Mouse (Mus musculus) hindbrain, embryonic 11.5 days (tissue): ENCODE data around the gene Ttc17. TPM values are rescaled to one million over a fixed set of nuclear protein-coding genes. Genes with fewer than 3 reads are reported as not detected.
A peak's percentile ranks its signal among the peaks of the same experiment; 100 is the strongest.

Experiments used
- ATAC-seq: fragments of 200-750 bp; cut with Nextera tagmentation; 2 replicates; pipeline ENCODE4 v1.8.0; 2017; ENCODE audit warnings: mild to moderate bottlenecking, moderate TSS enrichment, moderate library complexity; ENCODE audit not compliant: low FRiP score
- DNase-seq: peaks from one replicate; pipeline ENCODE4 v3.0.0-alpha.2; 2015; ENCODE audit warnings: low spot score
- H3K27ac ChIP-seq: fragments of 300-500 bp; sonication (generic); 2 replicates; pipeline ENCODE4 v1.5.1; 2014; ENCODE audit warnings: mild to moderate bottlenecking, low read depth, low read length
- H3K27me3 ChIP-seq: fragments of 300-500 bp; sonication (generic); 2 replicates; pipeline ENCODE4 v1.6.1; 2014; ENCODE audit warnings: mild to moderate bottlenecking, low read length, moderate library complexity, mixed read lengths; ENCODE audit not compliant: control insufficient read depth, insufficient read depth
- H3K36me3 ChIP-seq: fragments of 300-500 bp; sonication (generic); 2 replicates; pipeline ENCODE4 v1.6.1; 2014; ENCODE audit warnings: mild to moderate bottlenecking, low read length, moderate library complexity, mixed read lengths; ENCODE audit not compliant: control insufficient read depth, insufficient read depth
- H3K4me1 ChIP-seq: fragments of 300-500 bp; sonication (generic); replicated peaks from 2 replicates; pipeline ENCODE4 v1.6.1; 2014; ENCODE audit warnings: low read length, mixed read lengths; ENCODE audit not compliant: control insufficient read depth, insufficient read depth
- H3K4me2 ChIP-seq: fragments of 300-500 bp; sonication (generic); replicated peaks from 2 replicates; pipeline ENCODE4 v1.6.1; 2014; ENCODE audit warnings: mild to moderate bottlenecking, low read depth, low read length
- H3K4me3 ChIP-seq: fragments of 300-500 bp; sonication (generic); 2 replicates; pipeline ENCODE4 v1.5.1; 2014; ENCODE audit warnings: low read depth, low read length
- H3K9ac ChIP-seq: fragments of 300-500 bp; sonication (generic); 2 replicates; pipeline ENCODE4 v1.6.1; 2014; ENCODE audit warnings: low read depth, low read length
- H3K9me3 ChIP-seq: fragments of 300-500 bp; sonication (generic); 2 replicates; pipeline ENCODE4 v1.6.1; 2016; ENCODE audit warnings: low read length; ENCODE audit not compliant: control insufficient read depth
- WGBS: fragments of 180-500 bp; shearing (Covaris S2); extraction: QIAGEN DNeasy Blood & Tissue Kit; methylation state at CpG from one replicate; pipeline ENCODE4 v1.1.7; 2014; 5-methylcytosine and 5-hydroxymethylcytosine counted together
- polyA plus RNA-seq: library from polyadenylated mRNA; unstranded; fragments of >200 nt; fragmentation: Nextera tagmentation; extraction: Ambion mirVana; gene quantifications from 2 replicates; pipeline ENCODE4 v1.2.1, GENCODE M21; 2014

Ttc17 gene
- polyA plus RNA-seq, 1 experiment from 2014 or later = 16.3 TPM

- no peak for ATAC-seq
- Histone ChIP-seq H3K4me1 (no peaks in the 10 kb centered on the region), H3K27me3 (no peaks in the 10 kb centered on the region), H3K27ac (no peak overlapping the region), H3K9ac (no peak overlapping the region), H3K4me2 (no peak overlapping the region), H3K9me3 (no peaks in the 10 kb centered on the region), H3K4me3 (no peak overlapping the region), H3K36me3 (peaks cover 3% of the 10 kb centered on the region; the same call in 1 of the 2 replicates)
- 91% methylated on average over 14 of the region's 14 CpGs for WGBS
- no peak for DNase-seq
Measured at GRCm38 (mm10) chr2:94333841-94334741, 72.4 kb downstream of the Ttc17 start.

GRCm38 (mm10) chr2:94333086-94333485 is 73.4 kb downstream of the Ttc17 start:
- H3K27me3 ChIP-seq = no peaks in the 10 kb centered on the region
- ATAC-seq (no peak), DNase-seq (no peak)
- 98% methylated on average over 2 of the region's 2 CpGs for WGBS
- no peak overlapping the region for H3K27ac ChIP-seq
- peaks cover 3% of the 10 kb centered on the region; the same call in 1 of the 2 replicates for H3K36me3 ChIP-seq
- no peak overlapping the region for H3K4me2 ChIP-seq
- no peak overlapping the region for H3K9ac ChIP-seq
- H3K4me3 ChIP-seq = no peak overlapping the region
- H3K9me3 ChIP-seq = no peaks in the 10 kb centered on the region
- H3K4me1 ChIP-seq = no peaks in the 10 kb centered on the region

GRCm38 (mm10) chr2:94329336-94329735 is 77.2 kb downstream of the Ttc17 start:
- Histone ChIP-seq H3K4me3 (no peak overlapping the region), H3K27ac (no peak overlapping the region), H3K9ac (no peak overlapping the region), H3K4me1 (no peaks in the 10 kb centered on the region), H3K27me3 (no peaks in the 10 kb centered on the region), H3K36me3 (peaks cover 5% of the 10 kb centered on the region; the same call in 1 of the 2 replicates), H3K4me2 (no peak overlapping the region), H3K9me3 (no peaks in the 10 kb centered on the region)
- ATAC-seq = no peak
- WGBS = 96% methylated on average over 13 of the region's 13 CpGs
- no peak for DNase-seq

- no peak overlapping the region for H3K9ac ChIP-seq
- no peak overlapping the region for H3K4me3 ChIP-seq
- DNase-seq (no peak), ATAC-seq (no peak)
- no peak overlapping the region for H3K27ac ChIP-seq
- H3K27me3 ChIP-seq = no peaks in the 10 kb centered on the region
- no peaks in the 10 kb centered on the region for H3K4me1 ChIP-seq
- peaks cover 8% of the 10 kb centered on the region; the same call in 1 of the 2 replicates for H3K36me3 ChIP-seq
- WGBS = 99% methylated on average over 3 of the region's 3 CpGs
- no peaks in the 10 kb centered on the region for H3K9me3 ChIP-seq
- no peak overlapping the region for H3K4me2 ChIP-seq
Measured at GRCm38 (mm10) chr2:94327836-94328235, 78.7 kb downstream of the Ttc17 start.

GRCm38 (mm10) chr2:94319780-94320179 is 86.7 kb downstream of the Ttc17 start:
- Histone ChIP-seq H3K9ac (no peak overlapping the region), H3K9me3 (no peaks in the 10 kb centered on the region), H3K27ac (no peak overlapping the region), H3K4me1 (no peaks in the 10 kb centered on the region), H3K4me3 (no peak overlapping the region), H3K4me2 (no peak overlapping the region), H3K27me3 (no peaks in the 10 kb centered on the region), H3K36me3 (0 out of 2 replicates have a peak, but pooled peaks cover 4% of the 10 kb centered on the region)
- WGBS = 89% methylated on average over 2 of the region's 2 CpGs
- DNase-seq (no peak), ATAC-seq (no peak)

GRCm38 (mm10) chr2:94316526-94316925 is 90.0 kb downstream of the Ttc17 start:
- Histone ChIP-seq H3K4me1 (no peaks in the 10 kb centered on the region), H3K27ac (no peak overlapping the region), H3K9me3 (no peaks in the 10 kb centered on the region), H3K36me3 (no peaks in the 10 kb centered on the region), H3K9ac (no peak overlapping the region), H3K27me3 (no peaks in the 10 kb centered on the region), H3K4me2 (no peak overlapping the region), H3K4me3 (no peak overlapping the region)
- DNase-seq (peak; percentile 22), ATAC-seq (no peak)
- 74% methylated on average over 5 of the region's 5 CpGs for WGBS

- no peak overlapping the region for H3K27ac ChIP-seq
- no peak for ATAC-seq
- no peak for DNase-seq
- H3K36me3 ChIP-seq = peaks cover 7% of the 10 kb centered on the region
- H3K27me3 ChIP-seq = no peaks in the 10 kb centered on the region
- no peaks in the 10 kb centered on the region for H3K9me3 ChIP-seq
- no peak overlapping the region for H3K4me2 ChIP-seq
- H3K4me1 ChIP-seq = no peaks in the 10 kb centered on the region
- H3K4me3 ChIP-seq = no peak overlapping the region
- no peak overlapping the region for H3K9ac ChIP-seq
- WGBS = 90% methylated on average over 10 of the region's 10 CpGs
Measured at GRCm38 (mm10) chr2:94303984-94304383, 102.5 kb downstream of the Ttc17 start.

GRCm38 (mm10) chr2:94302393-94302792 is 104.1 kb downstream of the Ttc17 start:
- Histone ChIP-seq H3K4me1 (no peaks in the 10 kb centered on the region), H3K4me3 (no peak overlapping the region), H3K27ac (no peak overlapping the region), H3K36me3 (peaks cover 7% of the 10 kb centered on the region), H3K9ac (no peak overlapping the region), H3K27me3 (no peaks in the 10 kb centered on the region), H3K9me3 (no peaks in the 10 kb centered on the region), H3K4me2 (no peak overlapping the region)
- WGBS = 76% methylated on average over 5 of the region's 5 CpGs
- no peak for ATAC-seq
- peak; percentile 17 for DNase-seq

- no peaks in the 10 kb centered on the region for H3K9me3 ChIP-seq
- DNase-seq (no peak), ATAC-seq (no peak)
- no peak overlapping the region for H3K27ac ChIP-seq
- peaks cover 7% of the 10 kb centered on the region for H3K36me3 ChIP-seq
- H3K27me3 ChIP-seq = no peaks in the 10 kb centered on the region
- no peak overlapping the region for H3K4me2 ChIP-seq
- H3K9ac ChIP-seq = no peak overlapping the region
- H3K4me1 ChIP-seq = no peaks in the 10 kb centered on the region
- WGBS = 87% methylated on average over 8 of the region's 8 CpGs
- no peak overlapping the region for H3K4me3 ChIP-seq
Measured at GRCm38 (mm10) chr2:94301749-94302148, 104.7 kb downstream of the Ttc17 start.
